Mouse (Mus musculus) thymus, adult 2 months (tissue): ENCODE data around the gene Snx18.

Source experiments
- CTCF ChIP-seq: fragments of 200-500 bp; IDR thresholded peaks from 2 replicates; pipeline ENCODE4 v1.5.1; 2012; ENCODE audit warnings: mild to moderate bottlenecking, control low read depth, low read length, moderate library complexity, borderline replicate concordance; ENCODE audit not compliant: control insufficient read depth, poor library complexity, insufficient read depth; ENCODE audit errors: extremely low read depth
- POLR2A ChIP-seq: fragments of 200-500 bp; IDR thresholded peaks from 2 replicates; pipeline ENCODE4 v1.6.1; 2012; ENCODE audit warnings: mild to moderate bottlenecking, low read length, control low read depth, moderate library complexity; ENCODE audit not compliant: control insufficient read depth, poor library complexity, insufficient read depth; ENCODE audit errors: extremely low read depth

DNA sequence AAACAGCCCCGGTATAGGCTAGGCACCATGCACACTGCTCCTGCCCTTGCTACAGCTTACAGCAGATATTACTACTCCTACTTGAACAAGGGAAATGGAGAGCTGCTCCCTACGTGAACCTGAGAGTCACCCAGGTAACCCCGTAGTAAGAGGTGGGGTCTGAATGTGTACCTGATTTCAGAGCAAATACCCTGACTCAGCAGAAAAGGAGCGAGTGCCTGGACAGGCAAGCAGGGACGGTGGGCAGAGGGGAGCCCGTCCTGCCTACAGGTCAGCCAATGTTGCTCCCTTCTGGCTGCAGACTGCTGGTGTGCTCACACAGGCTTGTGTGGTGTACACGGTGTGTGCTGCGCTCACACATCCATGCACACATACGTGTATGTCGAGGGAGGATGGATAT, 20.7 kb downstream of the Snx18 start:
- no peak for TF ChIP-seq CTCF
- no peak for TF ChIP-seq POLR2A
